Mouse (Mus musculus): ENCODE measurements around the gene P4ha1. TPM values are rescaled to one million over a fixed set of nuclear protein-coding genes. Genes with fewer than 3 reads are reported as not detected.
A peak's percentile ranks its signal among the peaks of the same experiment; 100 is the strongest.

The P4ha1 gene
- polyA plus RNA-seq, 1 experiment from 2014 or later = 60.6 TPM

DNA sequence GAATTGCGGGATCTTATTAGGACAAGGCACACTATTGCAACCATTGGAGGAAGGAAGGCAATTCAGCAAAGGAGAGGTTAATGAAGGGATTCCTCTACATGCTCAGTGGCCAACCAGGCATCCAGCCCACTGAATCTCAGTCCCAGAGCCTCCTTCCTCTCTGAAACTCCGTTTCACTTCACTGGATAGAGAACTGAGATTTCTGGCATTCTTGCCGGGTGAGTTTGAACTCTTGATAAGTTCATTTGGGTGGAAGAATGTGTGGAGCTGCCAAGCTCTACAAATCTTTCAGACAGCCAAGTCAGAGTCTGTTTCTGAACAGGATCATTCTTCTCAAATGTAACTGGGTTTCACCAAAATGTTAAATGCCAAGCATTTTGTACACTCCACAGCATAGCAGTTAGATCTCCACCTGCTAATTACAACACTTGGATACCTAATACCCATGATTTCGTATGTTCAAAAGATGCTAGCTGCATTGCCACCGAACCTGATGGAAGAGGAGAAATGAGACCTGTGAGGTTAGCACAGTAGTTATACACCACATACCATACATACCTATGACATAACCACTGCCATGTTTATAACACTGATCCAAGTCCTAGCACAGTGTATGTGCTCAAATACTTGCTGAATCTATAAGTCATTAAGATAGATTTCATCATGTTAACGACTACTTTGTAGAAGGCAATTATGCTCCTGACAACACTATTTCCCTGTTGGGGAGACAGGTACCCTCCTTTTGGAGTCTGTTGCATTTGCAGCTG lies 12.2 kb upstream of the P4ha1 start:
- ATAC-seq (replicated peaks; ENCODE audit: low FRiP score) (no peak), DNase-seq (ENCODE audit: low spot score) (no peak)
- Histone ChIP-seq H3K27me3 (replicated peaks; ENCODE audit: control insufficient read depth, insufficient read depth, low read length) (no peaks in the 10 kb centered on the region), H3K9me3 (ENCODE audit: control insufficient read depth, low read length) (no peaks in the 10 kb centered on the region; the same call in 1 of the 2 replicates), H3K4me3 (ENCODE audit: low read depth, low read length) (no peak overlapping the region), H3K4me2 (no peak overlapping the region), H3K27ac (ENCODE audit: low read depth, low read length) (no peak overlapping the region), H3K9ac (ENCODE audit: low read depth, low read length) (no peak overlapping the region), H3K4me1 (replicated peaks; ENCODE audit: control insufficient read depth, insufficient read depth, low read length) (no peaks in the 10 kb centered on the region), H3K36me3 (ENCODE audit: control insufficient read depth, insufficient read depth, low read length) (no peaks in the 10 kb centered on the region)
- WGBS = 66% methylated on average over 6 of the region's 6 CpGs

DNA sequence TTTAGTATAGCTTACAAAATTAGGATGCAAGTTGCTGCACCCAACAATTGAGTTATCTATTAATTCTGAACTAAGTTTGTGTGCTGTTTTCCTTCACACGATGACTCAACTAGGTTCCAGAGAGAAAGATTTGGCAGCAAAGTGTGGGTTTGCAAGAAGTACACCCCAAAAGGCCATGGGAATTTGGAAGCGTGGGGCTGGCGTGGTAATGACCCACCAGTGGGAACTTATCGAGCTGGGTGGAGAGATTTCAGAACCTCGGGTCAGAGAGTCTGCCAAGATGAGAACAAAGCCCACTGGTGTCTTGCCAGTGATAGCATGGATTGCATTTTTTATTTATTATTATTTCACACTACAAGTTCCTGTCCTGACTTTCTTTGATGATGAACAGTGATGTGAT lies 11.2 kb upstream of the P4ha1 start:
- Histone ChIP-seq H3K27ac (ENCODE audit: low read depth, low read length) (no peak overlapping the region), H3K9ac (ENCODE audit: low read depth, low read length) (no peak overlapping the region), H3K27me3 (replicated peaks; ENCODE audit: control insufficient read depth, insufficient read depth, low read length) (no peaks in the 10 kb centered on the region), H3K9me3 (ENCODE audit: control insufficient read depth, low read length) (no peaks in the 10 kb centered on the region; the same call in 1 of the 2 replicates), H3K4me2 (no peak overlapping the region), H3K4me3 (ENCODE audit: low read depth, low read length) (no peak overlapping the region), H3K4me1 (replicated peaks; ENCODE audit: control insufficient read depth, insufficient read depth, low read length) (no peaks in the 10 kb centered on the region), H3K36me3 (ENCODE audit: control insufficient read depth, insufficient read depth, low read length) (no peaks in the 10 kb centered on the region)
- DNase-seq (ENCODE audit: low spot score) = no peak
- WGBS = 85% methylated on average over 5 of the region's 5 CpGs
- no peak for ATAC-seq (replicated peaks; ENCODE audit: low FRiP score)

DNA sequence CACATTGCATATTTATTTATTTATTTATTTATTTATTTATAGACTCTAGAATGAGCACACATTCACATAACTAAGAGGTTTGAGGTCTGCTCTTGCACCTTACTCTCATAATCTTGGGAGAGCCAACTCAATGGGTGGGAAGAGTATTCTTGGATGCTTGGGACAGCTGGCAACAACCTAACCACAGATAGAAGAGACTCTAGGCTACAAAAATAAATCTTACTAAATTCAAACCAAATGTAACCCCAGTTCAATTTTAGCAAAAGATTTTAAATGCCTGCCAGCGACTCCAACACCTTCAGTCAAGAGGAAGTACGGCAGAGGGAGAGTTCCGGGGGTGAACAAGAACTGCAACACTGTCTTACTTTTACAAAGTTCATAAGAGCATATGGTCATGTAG lies 2.0 kb upstream of the P4ha1 start:
- no peak overlapping the region for H3K4me2 ChIP-seq
- H3K9ac ChIP-seq (ENCODE audit: low read depth, low read length) = no peak overlapping the region
- H3K27me3 ChIP-seq (replicated peaks; ENCODE audit: control insufficient read depth, insufficient read depth, low read length) = no peaks in the 10 kb centered on the region
- WGBS = 70% methylated on average over 3 of the region's 3 CpGs
- DNase-seq (ENCODE audit: low spot score) = peak; percentile 11
- no peak overlapping the region for H3K27ac ChIP-seq (ENCODE audit: low read depth, low read length)
- no peaks in the 10 kb centered on the region for H3K9me3 ChIP-seq (ENCODE audit: control insufficient read depth, low read length)
- no peak for ATAC-seq (replicated peaks; ENCODE audit: low FRiP score)
- no peak overlapping the region for H3K4me3 ChIP-seq (ENCODE audit: low read depth, low read length)
- peaks cover 12% of the 10 kb centered on the region for H3K4me1 ChIP-seq (replicated peaks; ENCODE audit: control insufficient read depth, insufficient read depth, low read length)
- H3K36me3 ChIP-seq (ENCODE audit: control insufficient read depth, insufficient read depth, low read length) = no peaks in the 10 kb centered on the region

DNA sequence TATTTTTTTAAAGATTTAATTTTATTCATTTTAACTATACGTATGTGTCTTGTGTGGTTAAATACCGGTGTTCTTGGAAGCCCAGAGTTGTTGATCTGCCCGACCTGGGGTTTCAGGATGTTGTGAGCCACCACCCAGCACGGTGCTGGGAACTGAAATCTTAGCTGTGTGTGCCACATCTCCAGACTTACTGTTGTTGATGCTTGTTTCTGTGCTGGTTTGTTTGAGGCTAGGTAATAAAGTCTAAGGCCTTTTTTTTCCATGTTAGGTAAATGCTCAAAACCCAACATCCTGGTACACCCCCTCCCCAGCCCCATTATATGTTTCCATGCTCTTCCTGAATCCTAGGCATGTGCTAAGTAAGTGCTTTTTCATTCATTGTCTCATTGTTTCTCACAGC lies 825 bp upstream of the P4ha1 start:
- 56% methylated on average over 4 of the region's 4 CpGs for WGBS
- Histone ChIP-seq H3K9me3 (ENCODE audit: control insufficient read depth, low read length) (no peaks in the 10 kb centered on the region), H3K4me1 (replicated peaks; ENCODE audit: control insufficient read depth, insufficient read depth, low read length) (peaks cover 12% of the 10 kb centered on the region), H3K4me3 (ENCODE audit: low read depth, low read length) (peak overlapping the region; percentile 95; the same call in 1 of the 2 replicates), H3K9ac (ENCODE audit: low read depth, low read length) (peak overlapping the region; percentile 97; the same call in 1 of the 2 replicates), H3K4me2 (peak overlapping the region; percentile 92), H3K36me3 (ENCODE audit: control insufficient read depth, insufficient read depth, low read length) (no peaks in the 10 kb centered on the region), H3K27ac (ENCODE audit: low read depth, low read length) (peak overlapping the region; percentile 94), H3K27me3 (replicated peaks; ENCODE audit: control insufficient read depth, insufficient read depth, low read length) (no peaks in the 10 kb centered on the region)
- DNase-seq (ENCODE audit: low spot score) (peak; percentile 31), ATAC-seq (replicated peaks; ENCODE audit: low FRiP score) (no peak)

DNA sequence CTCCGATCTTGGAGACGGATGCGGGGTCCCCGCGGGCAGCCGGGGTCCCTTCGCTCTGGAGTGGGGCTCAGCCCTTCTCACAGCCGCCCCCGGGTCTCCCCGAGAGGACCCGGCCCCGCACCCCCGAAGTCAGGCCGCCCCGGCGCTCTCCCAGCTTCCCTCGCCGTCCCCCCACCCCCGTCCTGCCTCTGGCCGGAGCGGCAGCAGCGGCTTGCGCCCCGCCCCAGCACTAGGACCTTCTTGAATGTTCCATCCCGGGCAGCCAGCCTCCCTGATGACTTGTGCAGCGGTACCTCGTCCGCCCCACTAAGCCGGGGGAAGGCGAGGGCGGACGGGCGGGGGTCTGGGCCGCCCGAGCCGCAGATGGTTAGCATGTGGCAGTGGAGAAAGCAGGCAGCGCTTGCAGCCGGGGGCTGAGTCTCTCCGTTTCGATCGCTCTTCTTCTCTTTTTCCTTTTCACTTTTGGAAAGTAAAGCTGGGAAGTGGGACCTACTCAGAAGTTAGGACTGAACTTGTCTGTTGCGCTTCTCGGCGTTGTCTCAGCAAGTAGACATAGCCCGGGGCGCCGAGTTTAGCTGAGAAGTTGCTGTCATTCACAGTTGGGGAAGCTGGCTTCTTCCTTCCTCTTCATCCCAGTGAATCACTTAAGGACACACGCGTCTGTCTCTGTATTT lies 529 bp downstream of the P4ha1 start:
- Histone ChIP-seq H3K9me3 (ENCODE audit: control insufficient read depth, low read length) (no peaks in the 10 kb centered on the region), H3K4me1 (replicated peaks; ENCODE audit: control insufficient read depth, insufficient read depth, low read length) (peaks cover 12% of the 10 kb centered on the region), H3K4me2 (peak overlapping the region; percentile 92), H3K27ac (ENCODE audit: low read depth, low read length) (peak overlapping the region; percentile 94), H3K27me3 (replicated peaks; ENCODE audit: control insufficient read depth, insufficient read depth, low read length) (no peaks in the 10 kb centered on the region), H3K9ac (ENCODE audit: low read depth, low read length) (peak overlapping the region; percentile 97), H3K4me3 (ENCODE audit: low read depth, low read length) (peak overlapping the region; percentile 95), H3K36me3 (ENCODE audit: control insufficient read depth, insufficient read depth, low read length) (peaks cover 2% of the 10 kb centered on the region; the same call in 1 of the 2 replicates)
- WGBS = under 1% methylated on average over 49 of the region's 49 CpGs
- DNase-seq (ENCODE audit: low spot score) = peak; percentile 83
- peak; percentile 66 for ATAC-seq (replicated peaks; ENCODE audit: low FRiP score)

DNA sequence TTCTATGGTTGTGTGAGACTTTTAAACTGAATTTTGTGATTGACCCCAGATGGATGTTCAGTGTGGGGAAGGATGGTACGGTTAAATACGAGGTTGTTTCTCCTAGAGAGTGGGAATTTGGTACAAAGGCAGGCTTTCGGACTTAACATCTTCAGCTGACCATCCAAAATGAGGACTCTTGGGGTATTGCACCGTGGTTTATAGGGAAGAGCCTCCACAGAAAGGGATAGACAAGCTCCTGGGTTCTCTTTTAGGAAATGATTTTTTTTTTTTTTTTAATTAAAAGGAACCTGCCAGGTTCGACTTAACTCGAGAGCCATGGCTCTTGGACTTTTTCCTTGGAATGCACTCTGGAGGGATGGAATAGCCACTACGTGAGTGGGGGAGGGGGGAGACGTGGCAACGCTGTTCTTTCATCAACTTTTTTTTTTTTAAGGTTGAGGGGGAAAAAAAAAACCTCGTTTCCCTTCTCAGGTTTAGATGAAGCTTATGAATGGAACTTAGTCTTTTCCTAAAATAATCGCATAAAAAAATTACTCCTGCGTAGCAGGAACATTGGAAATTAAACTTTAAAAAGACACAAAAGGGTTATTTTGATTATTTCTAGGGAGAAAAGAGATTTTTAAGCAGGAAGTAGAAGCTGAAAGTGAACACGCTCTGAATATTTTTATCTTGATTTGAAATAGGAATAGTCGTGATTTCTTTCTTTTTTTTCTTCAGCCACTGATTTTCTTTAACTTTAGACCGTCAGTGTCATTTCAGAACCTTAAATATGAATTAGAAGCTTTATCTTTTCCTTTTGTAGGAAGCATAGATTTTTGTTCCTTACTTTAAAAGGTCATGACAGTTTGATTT lies 1.4 kb downstream of the P4ha1 start:
- no peak for ATAC-seq (replicated peaks; ENCODE audit: low FRiP score)
- Histone ChIP-seq H3K27ac (ENCODE audit: low read depth, low read length) (peak overlapping the region; percentile 94), H3K4me2 (peak overlapping the region; percentile 92), H3K4me3 (ENCODE audit: low read depth, low read length) (peak overlapping the region; percentile 95), H3K36me3 (ENCODE audit: control insufficient read depth, insufficient read depth, low read length) (peaks cover 2% of the 10 kb centered on the region; the same call in 1 of the 2 replicates), H3K9me3 (ENCODE audit: control insufficient read depth, low read length) (no peaks in the 10 kb centered on the region), H3K27me3 (replicated peaks; ENCODE audit: control insufficient read depth, insufficient read depth, low read length) (no peaks in the 10 kb centered on the region), H3K4me1 (replicated peaks; ENCODE audit: control insufficient read depth, insufficient read depth, low read length) (peaks cover 12% of the 10 kb centered on the region), H3K9ac (ENCODE audit: low read depth, low read length) (peak overlapping the region; percentile 97)
- no peak for DNase-seq (ENCODE audit: low spot score)
- 16% methylated on average over 15 of the region's 15 CpGs for WGBS

DNA sequence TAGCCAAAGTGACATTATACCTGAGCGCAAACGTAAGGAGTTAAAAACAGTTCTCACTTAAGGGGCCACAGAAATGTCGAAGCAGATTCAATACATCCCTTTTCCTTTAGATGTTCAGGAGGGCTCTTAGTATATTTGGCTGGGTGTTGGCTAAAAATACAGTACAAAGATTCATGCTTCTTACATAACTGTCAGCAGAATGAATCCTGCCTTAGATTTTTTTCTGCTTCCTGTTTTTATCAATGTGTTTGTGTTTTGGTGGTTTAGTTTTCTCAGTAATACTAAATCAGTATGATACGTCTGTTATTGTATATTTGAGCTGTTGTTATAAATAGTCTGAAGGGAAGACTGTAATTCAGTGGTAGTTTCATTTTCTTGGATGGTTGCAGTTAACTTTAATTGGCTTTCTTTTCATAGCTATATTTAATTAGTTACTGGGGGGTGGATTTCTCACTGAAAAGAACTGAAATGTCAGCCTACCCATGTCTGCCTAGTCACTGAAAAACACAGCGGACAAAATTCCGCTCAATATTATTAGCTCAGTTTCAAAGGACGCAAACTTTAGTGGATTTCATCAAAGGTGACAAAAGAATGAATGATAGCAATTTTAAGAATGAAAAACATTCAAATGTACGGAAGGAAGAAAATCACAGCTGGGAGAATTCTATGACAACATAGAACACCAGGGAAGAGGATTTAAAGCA lies 3.7 kb downstream of the P4ha1 start:
- Histone ChIP-seq H3K4me1 (replicated peaks; ENCODE audit: control insufficient read depth, insufficient read depth, low read length) (peaks cover 24% of the 10 kb centered on the region), H3K4me2 (no peak overlapping the region), H3K27ac (ENCODE audit: low read depth, low read length) (no peak overlapping the region), H3K36me3 (ENCODE audit: control insufficient read depth, insufficient read depth, low read length) (peaks cover 2% of the 10 kb centered on the region; the same call in 1 of the 2 replicates), H3K9ac (ENCODE audit: low read depth, low read length) (no peak overlapping the region), H3K9me3 (ENCODE audit: control insufficient read depth, low read length) (no peaks in the 10 kb centered on the region), H3K27me3 (replicated peaks; ENCODE audit: control insufficient read depth, insufficient read depth, low read length) (no peaks in the 10 kb centered on the region), H3K4me3 (ENCODE audit: low read depth, low read length) (no peak overlapping the region)
- 84% methylated on average over 8 of the region's 8 CpGs for WGBS
- no peak for DNase-seq (ENCODE audit: low spot score)
- no peak for ATAC-seq (replicated peaks; ENCODE audit: low FRiP score)

DNA sequence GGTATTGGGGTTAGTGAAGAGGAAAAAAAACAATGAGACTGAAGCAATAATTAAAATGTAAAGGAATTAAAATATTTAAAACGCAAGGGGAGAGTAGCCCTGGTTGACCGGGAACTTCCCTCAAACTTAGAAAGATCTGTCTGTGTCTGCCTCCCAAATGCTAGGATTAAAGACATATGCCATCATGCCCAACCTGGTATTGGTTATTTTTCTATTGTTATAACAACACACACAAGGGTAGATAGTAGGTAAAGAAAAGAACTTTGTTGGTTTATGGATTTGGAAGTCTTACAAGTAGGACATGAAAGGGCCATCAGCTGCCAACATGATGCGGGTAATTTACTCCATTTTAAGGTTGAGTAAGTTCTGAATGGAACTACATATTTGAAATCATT lies 4.2 kb downstream of the P4ha1 start:
- DNase-seq (ENCODE audit: low spot score) (no peak), ATAC-seq (replicated peaks; ENCODE audit: low FRiP score) (no peak)
- Histone ChIP-seq H3K4me1 (replicated peaks; ENCODE audit: control insufficient read depth, insufficient read depth, low read length) (peaks cover 22% of the 10 kb centered on the region), H3K36me3 (ENCODE audit: control insufficient read depth, insufficient read depth, low read length) (peaks cover 2% of the 10 kb centered on the region; the same call in 1 of the 2 replicates), H3K4me3 (ENCODE audit: low read depth, low read length) (no peak overlapping the region), H3K27ac (ENCODE audit: low read depth, low read length) (no peak overlapping the region), H3K9me3 (ENCODE audit: control insufficient read depth, low read length) (no peaks in the 10 kb centered on the region), H3K4me2 (no peak overlapping the region), H3K9ac (ENCODE audit: low read depth, low read length) (no peak overlapping the region), H3K27me3 (replicated peaks; ENCODE audit: control insufficient read depth, insufficient read depth, low read length) (no peaks in the 10 kb centered on the region)
- WGBS = 94% methylated on average over 3 of the region's 3 CpGs
